Mouse (Mus musculus) hindbrain, embryonic 12.5 days (tissue): ENCODE results near the gene Tnrc18. TPM values are rescaled to one million over a fixed set of nuclear protein-coding genes. Genes with fewer than 3 reads are reported as not detected.
A peak's percentile ranks its signal among the peaks of the same experiment; 100 is the strongest.

ENCODE experiments used
- ATAC-seq: fragments of 200-750 bp; cut with Nextera tagmentation; 2 replicates; pipeline ENCODE4 v1.8.0; 2017; ENCODE audit warnings: moderate TSS enrichment; ENCODE audit not compliant: low FRiP score
- H3K27ac ChIP-seq: fragments of 300-500 bp; sonication (generic); 2 replicates; pipeline ENCODE4 v1.5.1; 2016; ENCODE audit warnings: mild to moderate bottlenecking
- H3K27me3 ChIP-seq: fragments of 300-500 bp; sonication (generic); 2 replicates; pipeline ENCODE4 v1.6.1; 2016; ENCODE audit warnings: mild to moderate bottlenecking
- H3K36me3 ChIP-seq: fragments of 300-500 bp; sonication (generic); 2 replicates; pipeline ENCODE4 v1.6.1; 2016; ENCODE audit warnings: mild to moderate bottlenecking
- H3K4me1 ChIP-seq: fragments of 300-500 bp; sonication (generic); 2 replicates; pipeline ENCODE4 v1.6.1; 2016
- H3K4me2 ChIP-seq: fragments of 300-500 bp; sonication (generic); replicated peaks from 2 replicates; pipeline ENCODE4 v1.6.1; 2016; ENCODE audit warnings: mild to moderate bottlenecking
- H3K4me3 ChIP-seq: fragments of 300-500 bp; sonication (generic); 2 replicates; pipeline ENCODE4 v1.5.1; 2016; ENCODE audit warnings: mild to moderate bottlenecking
- H3K9ac ChIP-seq: fragments of 300-500 bp; sonication (generic); 2 replicates; pipeline ENCODE4 v1.6.1; 2016; ENCODE audit warnings: mild to moderate bottlenecking, moderate library complexity
- H3K9me3 ChIP-seq: fragments of 300-500 bp; sonication (generic); replicated peaks from 2 replicates; pipeline ENCODE4 v1.6.1; 2016; ENCODE audit warnings: mild to moderate bottlenecking
- WGBS: fragments of 180-500 bp; shearing (Covaris S2); methylation state at CpG from one replicate; pipeline ENCODE4 v1.1.7; 2016; 5-methylcytosine and 5-hydroxymethylcytosine counted together
- polyA plus RNA-seq: library from polyadenylated mRNA; unstranded; fragments of >200 nt; fragmentation: Nextera tagmentation; extraction: Ambion mirVana; gene quantifications from 2 replicates; pipeline ENCODE4 v1.2.1, GENCODE M21; 2016

The Tnrc18 gene
- polyA plus RNA-seq, 1 experiment from 2014 or later = 72.8 TPM

DNA sequence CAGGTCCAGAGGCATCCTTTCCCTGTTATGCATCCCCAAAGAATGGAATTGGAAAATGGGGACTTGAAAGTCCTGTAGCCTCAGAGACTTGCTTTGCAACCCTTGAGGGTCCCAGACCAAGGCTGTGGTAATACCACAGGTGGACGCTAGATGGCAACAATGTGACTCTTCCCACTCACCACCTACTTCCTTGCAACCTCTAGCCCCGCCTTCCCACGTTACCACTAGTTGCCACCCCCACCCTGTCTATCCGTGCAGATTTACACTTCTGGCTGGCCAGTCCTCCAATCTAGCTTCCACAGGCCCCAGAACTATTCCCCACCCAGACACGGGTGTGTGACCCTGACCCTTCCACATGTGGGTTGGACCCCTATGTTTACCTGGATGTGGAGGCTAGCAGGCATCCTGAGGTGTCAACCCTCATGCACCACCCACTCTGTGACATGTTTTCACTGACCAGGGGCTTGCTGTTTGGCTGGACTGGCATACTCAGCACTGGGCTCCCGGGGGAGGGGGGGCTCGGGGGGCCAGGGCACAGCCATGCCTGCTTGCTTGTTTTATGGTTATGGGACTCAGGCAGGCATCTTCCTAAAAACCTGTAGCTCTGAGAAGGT lies 93.8 kb downstream of the Tnrc18 start:
- peaks cover 2% of the 10 kb centered on the region; the same call in 1 of the 2 replicates for H3K4me1 ChIP-seq
- H3K9me3 ChIP-seq = no peaks in the 10 kb centered on the region
- no peaks in the 10 kb centered on the region for H3K27me3 ChIP-seq
- no peak overlapping the region for H3K4me2 ChIP-seq
- no peak overlapping the region for H3K9ac ChIP-seq
- peak; percentile 59 for ATAC-seq
- peak overlapping the region; percentile 8; the same call in 1 of the 2 replicates for H3K27ac ChIP-seq
- H3K4me3 ChIP-seq = no peak overlapping the region
- 14% methylated on average over 7 of the region's 7 CpGs for WGBS
- peaks cover 67% of the 10 kb centered on the region for H3K36me3 ChIP-seq

- 90% methylated on average over 13 of the region's 13 CpGs for WGBS
- no peaks in the 10 kb centered on the region for H3K27me3 ChIP-seq
- no peak for ATAC-seq
- peaks cover 37% of the 10 kb centered on the region for H3K36me3 ChIP-seq
- no peaks in the 10 kb centered on the region for H3K9me3 ChIP-seq
- H3K4me1 ChIP-seq = peaks cover 2% of the 10 kb centered on the region; the same call in 1 of the 2 replicates
- no peak overlapping the region for H3K27ac ChIP-seq
- no peak overlapping the region for H3K4me2 ChIP-seq
- H3K4me3 ChIP-seq = no peak overlapping the region
- H3K9ac ChIP-seq = no peak overlapping the region
Observed at GRCm38 (mm10) chr5:142719897-142720296, 97.6 kb downstream of the Tnrc18 start.

GRCm38 (mm10) chr5:142718486-142718885 lies 99.0 kb downstream of the Tnrc18 start:
- ATAC-seq = peak; percentile 26
- 0 out of 2 replicates have a peak overlapping the region, but pooled peaks have one; percentile 2 for H3K4me2 ChIP-seq
- H3K27ac ChIP-seq = no peak overlapping the region
- H3K4me1 ChIP-seq = no peaks in the 10 kb centered on the region
- no peaks in the 10 kb centered on the region for H3K9me3 ChIP-seq
- H3K36me3 ChIP-seq = peaks cover 50% of the 10 kb centered on the region
- H3K9ac ChIP-seq = no peak overlapping the region
- H3K4me3 ChIP-seq = no peak overlapping the region
- WGBS = 68% methylated on average over 25 of the region's 25 CpGs
- H3K27me3 ChIP-seq = no peaks in the 10 kb centered on the region

DNA sequence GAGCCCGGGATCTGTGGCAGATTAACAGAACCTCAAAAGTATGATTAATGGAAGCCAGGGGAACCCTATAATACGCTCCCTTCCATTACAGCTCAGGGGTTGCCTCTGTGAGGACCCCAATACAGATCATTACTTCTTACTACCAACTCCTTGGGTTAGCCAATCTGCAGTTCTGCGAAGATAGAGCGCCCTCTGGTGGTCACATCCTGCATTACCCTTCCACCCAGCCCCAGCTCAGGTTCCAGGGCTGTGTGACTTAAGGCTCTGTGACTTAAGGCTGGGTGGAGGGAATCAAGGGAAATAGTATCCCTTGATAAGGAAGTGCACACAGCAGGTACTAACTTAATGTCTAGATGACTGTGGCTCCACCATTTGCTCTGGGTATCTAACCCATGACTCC lies 99.4 kb downstream of the Tnrc18 start:
- no peaks in the 10 kb centered on the region for H3K4me1 ChIP-seq
- peaks cover 51% of the 10 kb centered on the region for H3K36me3 ChIP-seq
- H3K4me2 ChIP-seq = no peak overlapping the region
- no peaks in the 10 kb centered on the region for H3K27me3 ChIP-seq
- no peak overlapping the region for H3K9ac ChIP-seq
- peak; percentile 59; the same call in 1 of the 2 replicates for ATAC-seq
- 25% methylated on average over 4 of the region's 4 CpGs for WGBS
- no peak overlapping the region for H3K27ac ChIP-seq
- H3K4me3 ChIP-seq = no peak overlapping the region
- no peaks in the 10 kb centered on the region for H3K9me3 ChIP-seq

GRCm38 (mm10) chr5:142716056-142716455 lies 101.4 kb downstream of the Tnrc18 start:
- WGBS = 90% methylated on average over 6 of the region's 6 CpGs

GRCm38 (mm10) chr5:142715059-142715458 lies 102.4 kb downstream of the Tnrc18 start:
- Histone ChIP-seq H3K36me3 (peaks cover 56% of the 10 kb centered on the region), H3K4me3 (no peak overlapping the region), H3K27me3 (no peaks in the 10 kb centered on the region), H3K9me3 (peaks cover 8% of the 10 kb centered on the region; the same call in 1 of the 2 replicates), H3K27ac (no peak overlapping the region), H3K4me2 (no peak overlapping the region), H3K4me1 (no peaks in the 10 kb centered on the region), H3K9ac (no peak overlapping the region)
- 91% methylated on average over 9 of the region's 9 CpGs for WGBS
- ATAC-seq = no peak

More at GRCm38 (mm10) chr5:142716056-142716455, 101.4 kb downstream of the Tnrc18 start:
- no peak overlapping the region for H3K4me3 ChIP-seq
- H3K27me3 ChIP-seq = no peaks in the 10 kb centered on the region
- peaks cover 52% of the 10 kb centered on the region for H3K36me3 ChIP-seq
- H3K27ac ChIP-seq = no peak overlapping the region
- no peak overlapping the region for H3K4me2 ChIP-seq
- H3K9me3 ChIP-seq = peaks cover 8% of the 10 kb centered on the region; the same call in 1 of the 2 replicates
- no peak overlapping the region for H3K9ac ChIP-seq
- ATAC-seq = no peak
- H3K4me1 ChIP-seq = no peaks in the 10 kb centered on the region

- Histone ChIP-seq H3K36me3 (peaks cover 58% of the 10 kb centered on the region), H3K9me3 (peaks cover 8% of the 10 kb centered on the region; the same call in 1 of the 2 replicates), H3K9ac (no peak overlapping the region), H3K27ac (no peak overlapping the region), H3K4me1 (no peaks in the 10 kb centered on the region), H3K4me3 (no peak overlapping the region), H3K4me2 (no peak overlapping the region), H3K27me3 (no peaks in the 10 kb centered on the region)
- no peak for ATAC-seq
- 86% methylated on average over 10 of the region's 10 CpGs for WGBS
Observed at GRCm38 (mm10) chr5:142713966-142714365, 103.5 kb downstream of the Tnrc18 start.

GRCm38 (mm10) chr5:142712373-142712772 lies 105.1 kb downstream of the Tnrc18 start:
- Histone ChIP-seq H3K27ac (no peak overlapping the region), H3K27me3 (no peaks in the 10 kb centered on the region), H3K9ac (no peak overlapping the region), H3K4me2 (no peak overlapping the region), H3K36me3 (peaks cover 67% of the 10 kb centered on the region), H3K4me3 (no peak overlapping the region), H3K4me1 (no peaks in the 10 kb centered on the region), H3K9me3 (peaks cover 8% of the 10 kb centered on the region; the same call in 1 of the 2 replicates)
- ATAC-seq = no peak
- WGBS = 84% methylated on average over 5 of the region's 5 CpGs

- WGBS = 88% methylated on average over 7 of the region's 7 CpGs
- no peak overlapping the region for H3K4me3 ChIP-seq
- H3K27me3 ChIP-seq = no peaks in the 10 kb centered on the region
- H3K9ac ChIP-seq = no peak overlapping the region
- ATAC-seq = no peak
- H3K4me1 ChIP-seq = no peaks in the 10 kb centered on the region
- H3K27ac ChIP-seq = no peak overlapping the region
- no peak overlapping the region for H3K4me2 ChIP-seq
- H3K36me3 ChIP-seq = peaks cover 77% of the 10 kb centered on the region
- peaks cover 8% of the 10 kb centered on the region; the same call in 1 of the 2 replicates for H3K9me3 ChIP-seq
Observed at GRCm38 (mm10) chr5:142709436-142709835, 108.0 kb downstream of the Tnrc18 start.

DNA sequence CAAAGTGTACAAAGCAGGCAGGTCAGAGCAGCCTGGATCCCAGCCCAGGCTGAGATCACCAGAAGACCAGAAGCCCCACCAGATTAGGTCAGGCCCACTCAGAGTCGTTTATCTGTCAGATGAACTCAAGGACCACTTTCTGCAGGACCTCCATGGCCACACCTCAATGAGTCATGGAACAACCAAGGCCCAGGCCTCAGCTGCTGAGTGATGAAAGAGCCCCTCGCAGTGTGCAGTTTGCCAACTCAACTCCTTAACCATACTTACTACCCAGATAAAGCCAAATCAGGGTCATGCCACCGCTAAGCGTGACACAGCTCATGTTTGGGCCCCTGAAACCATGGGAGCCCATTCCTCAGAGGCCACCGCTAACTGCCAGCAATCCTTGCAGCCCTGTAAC lies 109.8 kb downstream of the Tnrc18 start:
- peaks cover 8% of the 10 kb centered on the region; the same call in 1 of the 2 replicates for H3K9me3 ChIP-seq
- no peaks in the 10 kb centered on the region for H3K27me3 ChIP-seq
- ATAC-seq = no peak
- peaks cover 13% of the 10 kb centered on the region for H3K4me1 ChIP-seq
- H3K4me3 ChIP-seq = no peak overlapping the region
- peaks cover 63% of the 10 kb centered on the region for H3K36me3 ChIP-seq
- WGBS = 86% methylated on average over 5 of the region's 5 CpGs
- no peak overlapping the region for H3K9ac ChIP-seq
- H3K27ac ChIP-seq = no peak overlapping the region
- no peak overlapping the region for H3K4me2 ChIP-seq

DNA sequence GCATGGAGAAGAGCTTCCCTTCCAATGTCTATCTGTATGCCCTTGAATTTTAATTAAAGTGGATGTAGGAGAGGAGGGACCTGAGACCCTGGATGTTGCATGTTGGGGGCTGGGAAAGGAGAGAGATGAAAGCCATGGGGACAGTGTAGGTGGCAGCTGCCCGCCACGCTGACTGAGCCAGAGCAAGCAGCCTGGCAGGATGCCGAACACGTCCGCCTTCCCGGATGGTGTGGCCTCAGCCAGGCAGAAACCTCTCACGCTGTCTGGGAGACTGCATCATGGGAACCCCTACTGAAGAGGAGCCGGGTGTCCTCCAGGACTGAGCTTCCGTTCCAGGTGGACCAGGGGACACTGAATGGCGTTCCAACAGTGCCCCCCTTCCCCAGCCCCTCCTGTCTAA lies 113.9 kb downstream of the Tnrc18 start:
- peaks cover 23% of the 10 kb centered on the region for H3K4me1 ChIP-seq
- H3K4me3 ChIP-seq = peak overlapping the region; percentile 72
- no peaks in the 10 kb centered on the region for H3K9me3 ChIP-seq
- H3K4me2 ChIP-seq = peak overlapping the region; percentile 69
- peaks cover 27% of the 10 kb centered on the region for H3K36me3 ChIP-seq
- no peak for ATAC-seq
- peaks cover 18% of the 10 kb centered on the region for H3K27me3 ChIP-seq
- peak overlapping the region; percentile 87 for H3K9ac ChIP-seq
- H3K27ac ChIP-seq = no peak overlapping the region
- 77% methylated on average over 10 of the region's 10 CpGs for WGBS

DNA sequence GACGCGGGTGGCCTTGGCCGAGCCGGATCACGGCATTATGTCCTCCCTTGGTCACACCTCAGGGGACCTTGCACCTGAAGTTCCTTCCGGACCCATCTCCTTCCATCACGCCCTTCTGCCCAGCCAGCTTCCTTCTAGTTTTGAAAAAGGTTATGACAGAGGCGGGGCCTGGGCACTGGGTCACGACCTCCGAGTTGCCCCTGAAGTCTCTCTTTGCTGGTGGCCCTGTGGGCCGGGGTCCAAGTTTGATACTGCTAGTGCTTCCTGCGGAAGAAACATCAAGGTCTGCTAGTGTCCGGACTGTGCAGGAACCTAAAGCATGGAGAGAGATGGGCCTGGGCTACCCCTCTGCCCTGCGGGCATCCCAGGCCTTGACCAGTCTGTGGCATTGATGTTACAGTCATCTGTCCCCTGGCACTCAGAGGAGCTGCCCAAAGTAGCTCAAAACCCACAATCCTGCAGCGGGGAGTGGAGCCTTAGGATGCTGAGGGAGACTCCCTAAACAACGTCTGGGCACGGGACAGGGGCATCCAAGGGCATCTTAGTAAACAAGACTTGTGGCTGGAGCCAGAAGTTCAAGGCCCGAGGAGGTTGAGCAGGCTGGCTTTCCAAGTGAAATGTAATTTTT lies 114.8 kb downstream of the Tnrc18 start:
- H3K4me2 ChIP-seq = peak overlapping the region; percentile 69
- H3K9me3 ChIP-seq = no peaks in the 10 kb centered on the region
- peak; percentile 33 for ATAC-seq
- H3K27me3 ChIP-seq = peaks cover 23% of the 10 kb centered on the region
- peaks cover 18% of the 10 kb centered on the region for H3K36me3 ChIP-seq
- H3K4me1 ChIP-seq = peaks cover 23% of the 10 kb centered on the region
- peak overlapping the region; percentile 41; the same call in 1 of the 2 replicates for H3K27ac ChIP-seq
- 23% methylated on average over 18 of the region's 18 CpGs for WGBS
- H3K9ac ChIP-seq = peak overlapping the region; percentile 87
- peak overlapping the region; percentile 72 for H3K4me3 ChIP-seq
